Mouse (Mus musculus) small intestine, adult 2 months (tissue): ENCODE measurements around the gene Pla2g5.

Source experiments
- CTCF ChIP-seq: fragments of 200-500 bp; IDR thresholded peaks from 2 replicates; pipeline ENCODE4 v1.5.1; 2012; ENCODE audit warnings: low read depth, mild to moderate bottlenecking, control low read depth, inconsistent platforms, low read length, moderate library complexity, mixed read lengths; ENCODE audit not compliant: insufficient replicate concordance, insufficient read length; ENCODE audit errors: extremely low read depth
- POLR2A ChIP-seq: fragments of 200-500 bp; IDR thresholded peaks from 2 replicates; pipeline ENCODE4 v1.6.1; 2012; ENCODE audit warnings: low read depth, mild to moderate bottlenecking, control low read depth, inconsistent platforms, low read length, moderate library complexity

- TF ChIP-seq CTCF (no peak), POLR2A (no peak)
Measured at GRCm38 (mm10) chr4:138840726-138841125, 22.6 kb downstream of the Pla2g5 start.
